Mouse (Mus musculus) CH12.LX (cell line): ENCODE results near the gene Oit1. TPM values are rescaled to one million over a fixed set of nuclear protein-coding genes. Genes with fewer than 3 reads are reported as not detected.

Experiments used
- polyA plus RNA-seq: library from polyadenylated mRNA; unstranded; fragments of >175 nt; gene quantifications from 2 replicates; pipeline ENCODE4 v1.2.1, GENCODE M21; 2012; ENCODE audit warnings: low read depth; ENCODE audit not compliant: insufficient read length
- total RNA-seq, 2 experiments: library from RNA; depleted of rRNA; stranded (reverse); fragments of 300-350 nt in 1 of 2; fragments of >200 nt in 1 of 2; gene quantifications; 2 replicates each; pipeline ENCODE4 v1.2.3; 2012 to 2014

Oit1 gene
- total and polyA plus RNA-seq, 3 experiments = not detected

Other genes starting within 250 kb of the Oit1 start
- gene Pdhb, start 205.7 kb downstream of the Oit1 start, total RNA-seq (2012; rRNA removed) = 100 and 108 TPM in 2 replicates
- 205 and 223 TPM in 2 replicates for gene Pdhb, start 205.7 kb downstream of the Oit1 start, total RNA-seq (2014; rRNA removed)
- gene Pdhb, start 205.7 kb downstream of the Oit1 start, polyA plus RNA-seq = 122 and 132 TPM in 2 replicates
- 1.7 and 2.9 TPM in 2 replicates for gene Kctd6, start 164.6 kb downstream of the Oit1 start, total RNA-seq (2012; rRNA removed)
- gene Kctd6, start 164.6 kb downstream of the Oit1 start, total RNA-seq (2014; rRNA removed) = 3.7 and 3.8 TPM in 2 replicates
- 3.3 and 4.2 TPM in 2 replicates for gene Kctd6, start 164.6 kb downstream of the Oit1 start, polyA plus RNA-seq
- gene Acox2, start 119.4 kb downstream of the Oit1 start, total RNA-seq (2012; rRNA removed) = not detected in 2 replicates
- not detected in 2 replicates for gene Acox2, start 119.4 kb downstream of the Oit1 start, total RNA-seq (2014; rRNA removed)
- not detected in 2 replicates for gene Acox2, start 119.4 kb downstream of the Oit1 start, polyA plus RNA-seq
- not detected in 2 replicates for gene Fam107a, start 60.7 kb downstream of the Oit1 start, total RNA-seq (2012; rRNA removed)
- not detected in 2 replicates for gene Fam107a, start 60.7 kb downstream of the Oit1 start, total RNA-seq (2014; rRNA removed)
- not detected in 2 replicates for gene Fam107a, start 60.7 kb downstream of the Oit1 start, polyA plus RNA-seq